Mouse (Mus musculus): ENCODE data around the gene Gm10337.

- TF ChIP-seq MAX (IDR thresholded peaks at IDR 0.05; ENCODE audit: low read depth) (no peak), POLR2A (IDR thresholded peaks at IDR 0.05; ENCODE audit: insufficient read length, low read depth) (no peak), POLR2AphosphoS2 (IDR thresholded peaks at IDR 0.05; ENCODE audit: insufficient read length, low read depth) (no peak), TCF3 (IDR thresholded peaks at IDR 0.05; ENCODE audit: insufficient read length, low read depth) (no peak), E2F4 (IDR thresholded peaks at IDR 0.05; ENCODE audit: insufficient read depth) (no peak), TCF12 (IDR thresholded peaks at IDR 0.05; ENCODE audit: insufficient read depth, poor library complexity, severe bottlenecking) (no peak), MYOG (IDR thresholded peaks at IDR 0.05; ENCODE audit: control insufficient read depth in 1 of 3, insufficient read depth in 1 of 3, insufficient read length in 2 of 3, low read depth in 2 of 3) (no peak), USF1 (IDR thresholded peaks at IDR 0.05; ENCODE audit: low read depth) (no peak), CEBPB (IDR thresholded peaks at IDR 0.05; ENCODE audit: insufficient read depth, poor library complexity, severe bottlenecking) (no peak), SRF (IDR thresholded peaks at IDR 0.05; ENCODE audit: control insufficient read depth, insufficient read length, low read depth) (no peak), REST (IDR thresholded peaks at IDR 0.05; ENCODE audit: insufficient read depth, insufficient read length) (no peak)
Measured at GRCm38 (mm10) chr15:102520416-102520815, 16.9 kb downstream of the Gm10337 start.
